Mouse (Mus musculus): ENCODE measurements around the gene Itih1. TPM values are rescaled to one million over a fixed set of nuclear protein-coding genes. Genes with fewer than 3 reads are reported as not detected.

The Itih1 gene
- polyA plus RNA-seq, 1 experiment from 2014 or later: not detected

GRCm38 (mm10) chr14:30951154-30951825 is 8.2 kb upstream of the Itih1 start, which contains the start of gene Nek4:
Nek4 (plus strand) TSS chr14:30951377.
- no peaks in the 10 kb centered on the region for H3K4me1 ChIP-seq (replicated peaks; ENCODE audit: control insufficient read depth, insufficient read depth, low read length)
- peak within 1 kb of the TSS; percentile 84 for H3K4me3 ChIP-seq (ENCODE audit: low read depth, low read length)
- no peak within 1 kb of the TSS; the same call in 1 of the 2 replicates for H3K27ac ChIP-seq (ENCODE audit: low read depth, low read length)
- WGBS: under 1% methylated on average over 57 of the region's 57 CpGs
- no peaks in the 10 kb centered on the region for H3K9me3 ChIP-seq (ENCODE audit: control insufficient read depth)
- H3K36me3 ChIP-seq (ENCODE audit: control insufficient read depth, insufficient read depth): no peaks in the 10 kb centered on the region
- peak; percentile 46 for TF ChIP-seq CTCF (IDR thresholded peaks at IDR 0.05; ENCODE audit: low read depth)
- no peaks in the 10 kb centered on the region for H3K27me3 ChIP-seq (replicated peaks; ENCODE audit: control insufficient read depth, insufficient read depth, low read length)
- ATAC-seq: peak; percentile 98
- peak within 1 kb of the TSS; percentile 78 for H3K9ac ChIP-seq (ENCODE audit: low read depth, low read length)
- peak within 1 kb of the TSS; percentile 93 for H3K4me2 ChIP-seq (replicated peaks; ENCODE audit: low read depth)

- ATAC-seq: no peak
- Histone ChIP-seq H3K4me2 (replicated peaks; ENCODE audit: low read depth) (no peak overlapping the region), H3K9ac (ENCODE audit: low read depth, low read length) (no peak overlapping the region), H3K4me3 (ENCODE audit: low read depth, low read length) (no peak overlapping the region), H3K27ac (ENCODE audit: low read depth, low read length) (no peak overlapping the region), H3K9me3 (ENCODE audit: control insufficient read depth) (no peaks in the 10 kb centered on the region), H3K36me3 (ENCODE audit: control insufficient read depth, insufficient read depth) (no peaks in the 10 kb centered on the region), H3K4me1 (replicated peaks; ENCODE audit: control insufficient read depth, insufficient read depth, low read length) (no peaks in the 10 kb centered on the region), H3K27me3 (replicated peaks; ENCODE audit: control insufficient read depth, insufficient read depth, low read length) (no peaks in the 10 kb centered on the region)
- 88% methylated on average over 10 of the region's 10 CpGs for WGBS
- TF ChIP-seq CTCF (IDR thresholded peaks at IDR 0.05; ENCODE audit: low read depth): no peak
Observed at GRCm38 (mm10) chr14:30949986-30950385, 6.9 kb upstream of the Itih1 start.

- no peak overlapping the region for H3K9ac ChIP-seq (ENCODE audit: low read depth, low read length)
- no peaks in the 10 kb centered on the region for H3K4me1 ChIP-seq (replicated peaks; ENCODE audit: control insufficient read depth, insufficient read depth, low read length)
- no peaks in the 10 kb centered on the region for H3K27me3 ChIP-seq (replicated peaks; ENCODE audit: control insufficient read depth, insufficient read depth, low read length)
- H3K4me3 ChIP-seq (ENCODE audit: low read depth, low read length): no peak overlapping the region
- no peak for TF ChIP-seq CTCF (IDR thresholded peaks at IDR 0.05; ENCODE audit: low read depth)
- 68% methylated on average over 2 of the region's 2 CpGs for WGBS
- H3K9me3 ChIP-seq (ENCODE audit: control insufficient read depth): no peaks in the 10 kb centered on the region
- ATAC-seq: no peak
- no peaks in the 10 kb centered on the region for H3K36me3 ChIP-seq (ENCODE audit: control insufficient read depth, insufficient read depth)
- H3K4me2 ChIP-seq (replicated peaks; ENCODE audit: low read depth): no peak overlapping the region
- no peak overlapping the region for H3K27ac ChIP-seq (ENCODE audit: low read depth, low read length)
Observed at GRCm38 (mm10) chr14:30944745-30945144, 1.7 kb upstream of the Itih1 start.

- 0 out of 2 replicates have a peak overlapping the region, but pooled peaks have one; percentile 35 for H3K27ac ChIP-seq (ENCODE audit: low read depth, low read length)
- H3K4me1 ChIP-seq (replicated peaks; ENCODE audit: control insufficient read depth, insufficient read depth, low read length): no peaks in the 10 kb centered on the region
- whole genome bisulfite sequencing: 63% methylated on average over 11 of the region's 11 CpGs
- H3K4me3 ChIP-seq (ENCODE audit: low read depth, low read length): no peak overlapping the region
- ATAC-seq: no peak
- no peak overlapping the region for H3K9ac ChIP-seq (ENCODE audit: low read depth, low read length)
- H3K4me2 ChIP-seq (replicated peaks; ENCODE audit: low read depth): no peak overlapping the region
- H3K27me3 ChIP-seq (replicated peaks; ENCODE audit: control insufficient read depth, insufficient read depth, low read length): no peaks in the 10 kb centered on the region
- peak; percentile 83 for TF ChIP-seq CTCF (IDR thresholded peaks at IDR 0.05; ENCODE audit: low read depth)
- no peaks in the 10 kb centered on the region for H3K36me3 ChIP-seq (ENCODE audit: control insufficient read depth, insufficient read depth)
- no peaks in the 10 kb centered on the region for H3K9me3 ChIP-seq (ENCODE audit: control insufficient read depth)
Observed at GRCm38 (mm10) chr14:30943860-30944674, 978 bp upstream of the Itih1 start.

- Histone ChIP-seq H3K27ac (ENCODE audit: low read depth, low read length) (no peak overlapping the region), H3K9ac (ENCODE audit: low read depth, low read length) (no peak overlapping the region), H3K36me3 (ENCODE audit: control insufficient read depth, insufficient read depth) (no peaks in the 10 kb centered on the region), H3K9me3 (ENCODE audit: control insufficient read depth) (no peaks in the 10 kb centered on the region), H3K4me2 (replicated peaks; ENCODE audit: low read depth) (no peak overlapping the region), H3K4me1 (replicated peaks; ENCODE audit: control insufficient read depth, insufficient read depth, low read length) (no peaks in the 10 kb centered on the region), H3K4me3 (ENCODE audit: low read depth, low read length) (no peak overlapping the region), H3K27me3 (replicated peaks; ENCODE audit: control insufficient read depth, insufficient read depth, low read length) (no peaks in the 10 kb centered on the region)
- no peak for ATAC-seq
- WGBS: 91% methylated on average over 4 of the region's 4 CpGs
- no peak for TF ChIP-seq CTCF (IDR thresholded peaks at IDR 0.05; ENCODE audit: low read depth)
Observed at GRCm38 (mm10) chr14:30942254-30942653, 835 bp downstream of the Itih1 start.

- no peak overlapping the region for H3K4me3 ChIP-seq (ENCODE audit: low read depth, low read length)
- H3K4me1 ChIP-seq (replicated peaks; ENCODE audit: control insufficient read depth, insufficient read depth, low read length): no peaks in the 10 kb centered on the region
- no peaks in the 10 kb centered on the region for H3K9me3 ChIP-seq (ENCODE audit: control insufficient read depth)
- TF ChIP-seq CTCF (IDR thresholded peaks at IDR 0.05; ENCODE audit: low read depth): no peak
- H3K27ac ChIP-seq (ENCODE audit: low read depth, low read length): no peak overlapping the region
- 90% methylated on average over 9 of the region's 9 CpGs for WGBS
- ATAC-seq: no peak
- no peaks in the 10 kb centered on the region for H3K36me3 ChIP-seq (ENCODE audit: control insufficient read depth, insufficient read depth)
- H3K27me3 ChIP-seq (replicated peaks; ENCODE audit: control insufficient read depth, insufficient read depth, low read length): no peaks in the 10 kb centered on the region
- no peak overlapping the region for H3K9ac ChIP-seq (ENCODE audit: low read depth, low read length)
- no peak overlapping the region for H3K4me2 ChIP-seq (replicated peaks; ENCODE audit: low read depth)
Observed at GRCm38 (mm10) chr14:30933351-30933750, 9.7 kb downstream of the Itih1 start.
